Mouse (Mus musculus) B cell, adult 2 months (primary cell): ENCODE results near the gene Naa25.

Experiments used
- DNase-seq, 2 experiments: peaks; one replicate each; pipeline ENCODE4 v3.0.0; 2022

The Naa25 gene

GRCm38 (mm10) chr5:121397187-121398145 is at the start of gene Naa25:
TSS of gene Naa25 (plus strand) at chr5:121397936.
- peak; percentile 95 to 96 for DNase-seq

GRCm38 (mm10) chr5:121359229-121359628 is 38.5 kb upstream of the Naa25 start:
- DNase-seq = no peak

- no peak for DNase-seq
These were observed 36.0 kb upstream of the Naa25 start for GRCm38 (mm10) chr5:121361696-121362095.

- no peak for DNase-seq
These were observed 34.3 kb upstream of the Naa25 start for GRCm38 (mm10) chr5:121363441-121363840.

- no peak for DNase-seq
These were observed 31.1 kb upstream of the Naa25 start for GRCm38 (mm10) chr5:121366449-121367225.

- DNase-seq = no peak
These were observed 30.5 kb upstream of the Naa25 start for GRCm38 (mm10) chr5:121367255-121367654.

- DNase-seq = no peak
These were observed 26.0 kb upstream of the Naa25 start for GRCm38 (mm10) chr5:121371712-121372111.

- DNase-seq = no peak
These were observed 22.9 kb upstream of the Naa25 start for GRCm38 (mm10) chr5:121374790-121375189.

GRCm38 (mm10) chr5:121376972-121377371 is 20.8 kb upstream of the Naa25 start:
- DNase-seq = peak; percentile 68 to 69

- DNase-seq = no peak
These were observed 19.0 kb upstream of the Naa25 start for GRCm38 (mm10) chr5:121378678-121379256.

- peak; percentile 45 to 51 for DNase-seq
These were observed 17.0 kb upstream of the Naa25 start for GRCm38 (mm10) chr5:121380692-121381091.

- peak; percentile 11 to 15 for DNase-seq
These were observed 13.6 kb upstream of the Naa25 start for GRCm38 (mm10) chr5:121383857-121384756.

GRCm38 (mm10) chr5:121384757-121385460 is 12.8 kb upstream of the Naa25 start:
- DNase-seq = peak in 1 of 2 experiments; percentile 56

GRCm38 (mm10) chr5:121385461-121386119 is 12.1 kb upstream of the Naa25 start, which contains the start of gene Trafd1:
TSS of gene Trafd1 (minus strand) at chr5:121385632.
- DNase-seq = peak; percentile 86 to 87

- DNase-seq = peak in 1 of 2 experiments; percentile 10
These were observed 11.4 kb upstream of the Naa25 start for GRCm38 (mm10) chr5:121386120-121386909.

GRCm38 (mm10) chr5:121387126-121387525 is 10.6 kb upstream of the Naa25 start:
- no peak for DNase-seq

GRCm38 (mm10) chr5:121389106-121389505 is 8.6 kb upstream of the Naa25 start:
- no peak for DNase-seq

- no peak for DNase-seq
These were observed 8.0 kb upstream of the Naa25 start for GRCm38 (mm10) chr5:121389691-121390090.

- DNase-seq = peak; percentile 46 to 56
These were observed 4.9 kb upstream of the Naa25 start for GRCm38 (mm10) chr5:121392667-121393380.
